Mouse (Mus musculus): ENCODE results near the gene Gm11554. TPM values are rescaled to one million over a fixed set of nuclear protein-coding genes. Genes with fewer than 3 reads are reported as not detected.
"Not testable (repeated sequence)": the region's sequence is repeated elsewhere in the genome, so short reads cannot be mapped to it uniquely, and the experiment has no call there.

The Gm11554 gene
- not detected in 2 replicates for polyA plus RNA-seq (2012; rRNA removed)

DNA sequence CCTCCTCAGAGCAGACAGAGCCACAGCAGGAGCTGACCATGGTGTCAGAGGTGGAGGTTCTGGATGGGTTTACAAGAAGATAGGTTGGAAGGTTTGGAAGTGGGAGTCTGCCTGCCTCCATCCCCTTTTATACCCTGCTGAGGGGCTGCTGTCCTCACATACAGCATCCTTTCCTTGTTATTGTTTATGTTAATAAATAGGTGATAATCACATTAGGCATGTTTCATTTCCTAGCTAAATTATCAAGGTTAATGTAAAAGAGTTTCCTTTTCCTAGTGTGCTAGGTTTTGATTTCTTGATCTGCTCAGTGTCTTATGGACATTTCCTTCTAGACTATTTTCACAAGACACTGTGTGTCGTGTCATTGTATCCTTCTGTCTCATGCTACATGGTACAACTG, at the start of gene Gm11554:
Gm11554 (minus strand) TSS at position 101 of the 400 bp plus-strand sequence.
- not testable (repeated sequence) for DNase-seq (ENCODE audit: extremely low spot score in 1 of 2, low spot score in 1 of 2)

DNA sequence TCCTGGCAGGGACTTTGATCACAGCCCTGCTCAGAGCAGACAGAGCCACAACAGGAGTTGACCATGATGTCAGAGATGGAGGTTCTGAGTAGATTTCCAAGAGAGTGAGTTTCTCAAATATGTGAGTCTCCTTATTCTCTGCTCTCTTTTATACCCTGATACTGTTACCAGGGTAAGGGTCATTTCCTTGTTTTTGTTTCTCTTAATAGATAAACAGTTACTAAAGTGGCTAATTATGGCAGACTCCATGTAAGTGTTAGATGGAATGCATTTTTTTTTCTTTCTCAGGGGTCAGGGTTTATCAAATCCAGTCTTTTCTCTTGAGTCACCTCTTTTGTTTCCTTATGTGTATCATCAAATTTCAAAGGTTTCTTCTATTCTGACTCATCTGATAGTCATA, 47.3 kb upstream of the Gm11554 start, which contains the start of gene Krtap4-16:
Krtap4-16 (minus strand) TSS at position 101 of the 400 bp plus-strand sequence.
- no peak for DNase-seq (ENCODE audit: extremely low spot score in 1 of 2, low spot score in 1 of 2)

DNA sequence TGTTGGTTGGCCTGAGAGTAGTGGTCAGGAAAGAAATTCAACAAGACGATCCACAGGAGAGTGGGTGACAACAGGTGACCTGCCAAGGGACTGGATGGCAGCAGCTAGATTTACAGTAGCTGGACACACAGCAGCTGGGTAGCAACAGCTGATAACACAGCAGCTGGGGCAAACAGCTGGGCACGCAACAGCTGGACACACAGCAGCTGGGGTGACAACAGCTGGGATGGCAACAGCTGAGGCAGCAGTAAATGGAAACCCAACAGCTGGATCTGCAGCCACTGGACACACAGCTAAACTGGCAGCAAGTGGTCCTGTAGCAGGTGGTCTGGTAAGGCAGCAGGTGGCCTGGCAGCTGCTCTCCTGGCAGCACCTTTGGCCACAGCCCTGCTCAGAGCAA, 42.5 kb upstream of the Gm11554 start:
- no peak for DNase-seq (ENCODE audit: extremely low spot score in 1 of 2, low spot score in 1 of 2)

DNA sequence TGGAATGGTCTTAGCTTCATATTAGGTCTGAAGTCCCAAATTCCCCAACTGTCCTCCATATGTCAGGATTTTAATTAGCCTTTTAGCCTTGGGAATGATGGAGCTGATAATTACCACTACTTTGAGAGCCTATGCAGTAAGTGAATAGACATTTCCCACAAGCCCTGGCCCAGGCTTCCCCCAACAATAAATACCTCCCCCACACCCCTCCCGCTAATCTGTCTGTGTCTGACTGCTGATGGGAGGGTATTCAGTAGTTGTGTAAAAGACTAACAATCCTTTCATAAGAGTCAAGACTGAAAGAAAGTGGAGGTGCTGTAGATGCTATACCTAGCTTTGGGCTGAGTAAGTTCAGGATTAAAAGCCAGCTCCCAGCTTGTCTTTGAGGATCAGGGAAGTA, 37.9 kb upstream of the Gm11554 start:
- no peak for DNase-seq (ENCODE audit: extremely low spot score in 1 of 2, low spot score in 1 of 2)

DNA sequence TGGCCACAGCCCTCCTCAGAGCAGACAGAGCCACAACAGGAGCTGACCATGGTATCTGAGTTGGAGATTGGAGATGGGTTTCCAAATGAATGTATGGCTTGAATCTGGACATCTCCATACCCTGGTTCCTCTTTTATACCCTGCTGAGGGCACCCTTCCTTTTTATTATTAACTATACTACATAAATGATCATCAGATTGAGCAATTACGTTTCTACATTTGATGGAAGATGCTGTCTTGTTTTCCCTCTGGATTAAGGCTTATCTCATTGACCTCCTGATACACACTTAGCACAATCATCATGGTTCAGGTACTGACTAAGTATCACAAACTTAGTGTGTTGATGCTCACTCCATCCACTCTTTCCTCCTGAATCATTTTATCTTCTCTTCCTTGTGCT, 33.7 kb upstream of the Gm11554 start, which contains the start of gene 2300003K06Rik:
2300003K06Rik (minus strand) TSS at position 101 of the 400 bp plus-strand sequence.
- DNase-seq (ENCODE audit: extremely low spot score in 1 of 2, low spot score in 1 of 2), result no peak

DNA sequence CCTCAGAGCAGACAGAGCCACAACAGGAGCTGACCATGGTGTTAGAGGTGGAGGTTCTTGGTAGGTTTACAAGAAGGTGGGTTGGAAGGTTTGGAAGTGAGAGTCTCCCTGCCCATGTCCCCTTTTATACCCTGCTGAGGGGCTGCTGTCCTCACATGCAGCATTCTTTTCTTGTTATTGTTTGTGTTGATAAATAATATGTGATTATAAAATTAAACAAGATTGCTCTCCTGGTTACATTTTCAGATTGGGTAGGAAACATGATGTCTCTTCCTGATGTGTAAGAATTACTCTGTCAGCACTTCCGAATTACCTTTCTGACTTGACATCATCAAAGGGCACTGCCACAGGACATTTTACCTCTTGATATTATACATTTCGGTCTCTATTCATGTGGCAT, 11.3 kb upstream of the Gm11554 start, which contains the start of gene Gm11564:
Gm11564 (minus strand) TSS at position 101 of the 400 bp plus-strand sequence.
- DNase-seq (ENCODE audit: extremely low spot score in 1 of 2, low spot score in 1 of 2), result not testable (repeated sequence)

DNA sequence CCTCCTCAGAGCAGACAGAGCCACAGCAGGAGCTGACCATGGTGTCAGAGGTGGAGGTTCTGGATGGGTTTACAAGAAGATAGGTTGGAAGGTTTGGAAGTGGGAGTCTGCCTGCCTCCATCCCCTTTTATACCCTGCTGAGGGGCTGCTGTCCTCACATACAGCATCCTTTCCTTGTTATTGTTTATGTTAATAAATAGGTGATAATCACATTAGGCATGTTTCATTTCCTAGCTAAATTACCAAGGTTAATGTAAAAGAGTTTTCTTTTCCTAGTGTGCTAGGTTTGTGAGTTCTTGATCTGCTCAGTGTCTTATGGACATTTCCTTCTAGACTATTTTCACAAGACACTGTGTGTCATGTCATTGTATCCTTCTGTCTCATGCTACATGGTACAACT, 5.5 kb upstream of the Gm11554 start, which contains the start of gene Krtap4-13:
Krtap4-13 (minus strand) TSS at position 101 of the 400 bp plus-strand sequence.
- not testable (repeated sequence) for DNase-seq (ENCODE audit: extremely low spot score in 1 of 2, low spot score in 1 of 2)

DNA sequence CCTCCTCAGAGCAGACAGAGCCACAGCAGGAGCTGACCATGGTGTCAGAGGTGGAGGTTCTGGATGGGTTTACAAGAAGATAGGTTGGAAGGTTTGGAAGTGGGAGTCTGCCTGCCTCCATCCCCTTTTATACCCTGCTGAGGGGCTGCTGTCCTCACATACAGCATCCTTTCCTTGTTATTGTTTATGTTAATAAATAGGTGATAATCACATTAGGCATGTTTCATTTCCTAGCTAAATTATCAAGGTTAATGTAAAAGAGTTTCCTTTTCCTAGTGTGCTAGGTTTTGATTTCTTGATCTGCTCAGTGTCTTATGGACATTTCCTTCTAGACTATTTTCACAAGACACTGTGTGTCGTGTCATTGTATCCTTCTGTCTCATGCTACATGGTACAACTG, 5.4 kb downstream of the Gm11554 start, which contains the start of gene Gm11569:
Gm11569 (minus strand) TSS at position 101 of the 400 bp plus-strand sequence.
- not testable (repeated sequence) for DNase-seq (ENCODE audit: extremely low spot score in 1 of 2, low spot score in 1 of 2)

DNA sequence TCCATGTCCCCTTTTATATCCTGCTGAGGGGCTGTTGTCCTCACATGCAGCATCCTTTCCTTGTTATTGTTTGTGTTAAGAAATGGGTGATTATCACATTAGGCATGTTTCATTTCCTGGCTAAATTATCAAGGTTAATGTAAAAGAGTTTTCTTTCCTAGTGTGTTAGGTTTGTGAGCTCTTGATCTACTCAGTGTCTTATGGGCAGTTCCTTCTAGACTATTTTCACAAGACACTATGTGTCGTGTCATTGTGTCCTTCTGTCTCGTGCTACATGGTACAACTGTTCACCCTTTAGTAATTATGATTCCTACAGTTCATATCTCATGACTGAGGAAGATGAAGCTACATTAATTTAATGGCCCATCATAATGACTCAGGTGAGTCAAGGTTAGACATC, 10.9 kb downstream of the Gm11554 start, which contains the start of gene Gm11596:
Gm11596 (minus strand) TSS at position 101 of the 400 bp plus-strand sequence.
- DNase-seq (ENCODE audit: extremely low spot score in 1 of 2, low spot score in 1 of 2), result no peak

DNA sequence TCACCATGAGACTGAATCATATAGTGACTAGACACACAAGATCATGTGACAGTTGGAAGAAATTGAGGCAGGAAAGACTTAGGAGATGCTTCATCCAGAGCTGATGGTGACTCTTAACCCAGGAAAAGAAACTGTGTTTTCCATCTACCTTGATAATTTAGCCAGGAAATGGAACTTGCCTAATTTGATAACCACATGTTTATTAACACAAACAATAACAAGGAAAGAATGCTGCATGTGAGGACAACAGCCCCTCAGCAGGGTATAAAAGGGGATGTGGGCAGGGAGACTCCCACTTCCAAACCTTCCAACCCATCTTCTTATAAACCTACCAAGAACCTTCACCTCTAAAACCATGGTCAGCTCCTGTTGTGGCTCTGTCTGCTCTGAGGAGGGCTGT, 19.3 kb downstream of the Gm11554 start, which contains the start of gene Krtap4-9:
Krtap4-9 (plus strand) TSS at position 301 of the 400 bp plus-strand sequence.
- not testable (repeated sequence) for DNase-seq (ENCODE audit: extremely low spot score in 1 of 2, low spot score in 1 of 2)

DNA sequence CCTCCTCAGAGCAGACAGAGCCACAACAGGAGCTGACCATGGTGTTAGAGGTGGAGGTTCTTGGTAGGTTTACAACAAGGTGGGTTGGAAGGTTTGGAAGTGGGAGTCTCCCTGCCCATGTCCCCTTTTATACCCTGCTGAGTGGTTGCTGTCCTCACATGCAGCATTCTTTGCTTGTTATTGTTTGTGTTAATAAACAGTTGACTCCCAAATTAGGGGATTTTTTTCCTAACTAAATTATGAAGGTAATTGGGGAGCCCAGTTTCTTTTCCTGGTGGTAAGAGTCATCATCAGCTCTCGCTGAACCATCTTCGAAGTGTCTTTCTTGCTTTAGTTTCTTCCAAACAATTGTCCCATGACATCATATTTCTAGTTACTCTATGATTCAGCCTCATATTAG, 23.6 kb downstream of the Gm11554 start, which contains the start of gene Krtap4-8:
Krtap4-8 (minus strand) TSS at position 101 of the 400 bp plus-strand sequence.
- DNase-seq (ENCODE audit: extremely low spot score in 1 of 2, low spot score in 1 of 2), result no peak

DNA sequence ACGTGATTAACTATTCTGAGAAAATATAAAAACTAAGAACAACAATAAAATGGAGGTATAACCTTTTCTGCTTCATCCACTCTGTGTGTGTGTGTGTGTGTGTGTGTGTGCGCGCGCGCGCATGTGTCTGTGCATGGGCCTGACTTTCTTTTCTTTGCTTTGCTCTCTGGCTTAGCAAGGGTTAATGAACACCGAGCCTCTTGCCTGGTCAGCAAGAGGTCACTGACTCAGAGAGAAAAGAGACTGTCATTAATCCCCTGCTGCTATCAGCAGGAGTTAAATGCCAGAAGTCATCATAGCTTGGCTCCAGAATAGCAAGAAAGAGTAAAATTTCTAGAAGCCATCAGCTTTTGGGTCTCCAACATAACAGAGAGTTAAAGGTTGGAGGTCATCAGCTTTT, 25.8 kb downstream of the Gm11554 start:
- DNase-seq (ENCODE audit: extremely low spot score in 1 of 2, low spot score in 1 of 2), result no peak

DNA sequence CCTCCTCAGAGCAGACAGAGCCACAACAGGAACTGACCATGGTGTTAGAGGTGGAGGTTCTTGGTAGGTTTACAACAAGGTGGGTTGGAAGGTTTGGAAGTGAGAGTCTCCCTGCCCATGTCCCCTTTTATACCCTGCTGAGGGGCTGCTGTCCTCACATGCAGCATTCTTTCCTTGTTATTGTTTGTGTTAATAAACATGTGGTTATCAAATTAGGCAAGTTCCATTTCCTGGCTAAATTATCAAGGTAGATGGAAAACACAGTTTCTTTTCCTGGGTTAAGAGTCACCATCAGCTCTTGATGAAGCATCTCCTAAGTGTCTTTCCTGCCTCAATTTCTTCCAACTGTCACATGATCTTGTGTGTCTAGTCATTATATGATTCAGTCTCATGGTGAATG, 31.4 kb downstream of the Gm11554 start, which contains the start of gene Gm11595:
Gm11595 (minus strand) TSS at position 101 of the 400 bp plus-strand sequence.
- not testable (repeated sequence) for DNase-seq (ENCODE audit: extremely low spot score in 1 of 2, low spot score in 1 of 2)

DNA sequence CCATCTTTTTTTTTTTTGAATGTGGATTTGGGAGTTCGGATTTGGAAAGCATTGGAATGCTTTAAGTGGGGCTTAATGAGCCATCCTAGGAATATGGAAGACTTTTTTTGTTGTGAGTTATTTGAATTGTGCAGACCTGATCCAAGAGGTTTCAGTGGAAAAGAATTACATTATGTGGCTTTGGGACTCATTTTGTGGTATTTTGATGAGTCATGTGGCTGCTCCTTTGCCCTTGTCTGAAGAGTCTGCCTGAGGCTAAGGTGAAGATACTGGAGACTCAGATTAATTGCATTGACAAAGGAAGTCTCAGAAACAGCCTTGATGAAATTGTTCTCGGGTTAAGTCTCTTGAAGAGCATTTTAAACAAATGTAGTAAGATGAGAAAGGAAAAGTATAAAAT, 35.8 kb downstream of the Gm11554 start:
- no peak for DNase-seq (ENCODE audit: extremely low spot score in 1 of 2, low spot score in 1 of 2)

DNA sequence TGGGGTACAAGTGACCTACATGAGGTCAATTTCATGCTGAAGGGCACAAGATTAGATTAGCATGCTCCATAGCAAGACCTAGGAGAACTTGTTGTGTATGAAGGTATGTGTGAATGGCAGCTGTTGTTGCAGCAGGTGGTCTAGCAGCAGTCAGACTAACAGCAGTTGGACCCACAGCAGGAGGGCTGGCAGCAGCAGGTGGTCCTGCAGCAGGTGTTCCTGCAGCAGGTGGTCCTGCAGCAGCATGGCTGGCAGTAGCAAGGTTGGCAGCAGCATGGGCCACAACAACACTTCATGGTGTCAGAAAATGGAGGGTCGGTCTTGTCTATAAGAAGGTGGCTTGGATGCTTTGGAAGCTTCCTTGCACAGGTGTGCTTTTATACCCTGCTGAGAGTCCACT, 45.4 kb downstream of the Gm11554 start:
- DNase-seq (ENCODE audit: extremely low spot score in 1 of 2, low spot score in 1 of 2), result no peak

Other genes with a start within 250 kb of the Gm11554 start
- not detected in 2 replicates for gene Krtap3-2, start 247.6 kb downstream of the Gm11554 start, polyA plus RNA-seq (2012; rRNA removed)
- gene Gm11939, start 245.0 kb downstream of the Gm11554 start, polyA plus RNA-seq (2012; rRNA removed), result not detected in 2 replicates
- gene Krtap3-1, start 237.8 kb downstream of the Gm11554 start, polyA plus RNA-seq (2012; rRNA removed), result not detected in 2 replicates
- gene Krtap1-5, start 223.4 kb downstream of the Gm11554 start, polyA plus RNA-seq (2012; rRNA removed), result not detected in 2 replicates
- gene Krtap1-4, start 220.8 kb downstream of the Gm11554 start, polyA plus RNA-seq (2012; rRNA removed), result not detected in 2 replicates
- not detected in 2 replicates for gene Krtap1-3, start 213.1 kb downstream of the Gm11554 start, polyA plus RNA-seq (2012; rRNA removed)
- gene Krtap9-3, start 206.3 kb downstream of the Gm11554 start, polyA plus RNA-seq (2012; rRNA removed), result not detected in 2 replicates
- not detected in 2 replicates for gene Gm11938, start 201.1 kb downstream of the Gm11554 start, polyA plus RNA-seq (2012; rRNA removed)
- gene Gm11937, start 194.3 kb downstream of the Gm11554 start, polyA plus RNA-seq (2012; rRNA removed), result not detected in 2 replicates
- gene Krtap2-4, start 189.6 kb downstream of the Gm11554 start, polyA plus RNA-seq (2012; rRNA removed), result not detected in 2 replicates
- gene Gm11562, start 184.0 kb downstream of the Gm11554 start, polyA plus RNA-seq (2012; rRNA removed), result not detected in 2 replicates
- gene Krtap4-1, start 176.2 kb downstream of the Gm11554 start, polyA plus RNA-seq (2012; rRNA removed), result not detected in 2 replicates
- gene Krtap4-2, start 169.4 kb downstream of the Gm11554 start, polyA plus RNA-seq (2012; rRNA removed), result not detected in 2 replicates
- not detected in 2 replicates for gene Krtap4-7, start 160.4 kb downstream of the Gm11554 start, polyA plus RNA-seq (2012; rRNA removed)
- gene Gm11555, start 154.2 kb downstream of the Gm11554 start, polyA plus RNA-seq (2012; rRNA removed), result not detected in 2 replicates
- gene Gm11563, start 145.5 kb downstream of the Gm11554 start, polyA plus RNA-seq (2012; rRNA removed), result not detected in 2 replicates
- gene Krtap4-6, start 138.5 kb downstream of the Gm11554 start, polyA plus RNA-seq (2012; rRNA removed), result not detected in 2 replicates
- not detected in 2 replicates for gene Gm14190, start 113.7 kb downstream of the Gm11554 start, polyA plus RNA-seq (2012; rRNA removed)
- gene Gm14180, start 70.2 kb downstream of the Gm11554 start, polyA plus RNA-seq (2012; rRNA removed), result not detected in 2 replicates
- gene Gm11595, start 31.5 kb downstream of the Gm11554 start, polyA plus RNA-seq (2012; rRNA removed), result not detected in 2 replicates
- gene Krtap4-8, start 23.7 kb downstream of the Gm11554 start, polyA plus RNA-seq (2012; rRNA removed), result not detected in 2 replicates
- gene Krtap4-9, start 19.2 kb downstream of the Gm11554 start, polyA plus RNA-seq (2012; rRNA removed), result not detected in 2 replicates
- gene Gm11596, start 11.0 kb downstream of the Gm11554 start, polyA plus RNA-seq (2012; rRNA removed), result not detected in 2 replicates
- not detected in 2 replicates for gene Gm11569, start 5.5 kb downstream of the Gm11554 start, polyA plus RNA-seq (2012; rRNA removed)
- gene Krtap4-13, start 5.4 kb upstream of the Gm11554 start, polyA plus RNA-seq (2012; rRNA removed), result not detected in 2 replicates
- gene Gm11564, start 11.2 kb upstream of the Gm11554 start, polyA plus RNA-seq (2012; rRNA removed), result not detected in 2 replicates
- not detected in 2 replicates for gene 2300003K06Rik, start 33.6 kb upstream of the Gm11554 start, polyA plus RNA-seq (2012; rRNA removed)
- not detected in 2 replicates for gene Krtap4-16, start 47.2 kb upstream of the Gm11554 start, polyA plus RNA-seq (2012; rRNA removed)
- not detected in 2 replicates for gene Gm11568, start 53.5 kb upstream of the Gm11554 start, polyA plus RNA-seq (2012; rRNA removed)
- not detected in 2 replicates for gene Gm11559, start 60.0 kb upstream of the Gm11554 start, polyA plus RNA-seq (2012; rRNA removed)
- not detected in 2 replicates for gene Krtap9-1, start 68.9 kb upstream of the Gm11554 start, polyA plus RNA-seq (2012; rRNA removed)
- gene Gm11567, start 74.7 kb upstream of the Gm11554 start, polyA plus RNA-seq (2012; rRNA removed), result not detected in 2 replicates
- gene Krtap31-1, start 103.5 kb upstream of the Gm11554 start, polyA plus RNA-seq (2012; rRNA removed), result not detected in 2 replicates
- not detected in 2 replicates for gene Gm11565, start 110.3 kb upstream of the Gm11554 start, polyA plus RNA-seq (2012; rRNA removed)
- gene Krtap31-2, start 131.8 kb upstream of the Gm11554 start, polyA plus RNA-seq (2012; rRNA removed), result not detected in 2 replicates
- gene Krtap9-5, start 144.0 kb upstream of the Gm11554 start, polyA plus RNA-seq (2012; rRNA removed), result not detected in 2 replicates
- gene Krtap29-1, start 174.6 kb upstream of the Gm11554 start, polyA plus RNA-seq (2012; rRNA removed), result not detected in 2 replicates
- 0.08 TPM in 1 of 2 replicates, not detected in the other for gene Krtap16-1, start 182.2 kb upstream of the Gm11554 start, polyA plus RNA-seq (2012; rRNA removed)
- not detected in 2 replicates for gene Krtap17-1, start 189.5 kb upstream of the Gm11554 start, polyA plus RNA-seq (2012; rRNA removed)
- gene Krt33a, start 211.8 kb upstream of the Gm11554 start, polyA plus RNA-seq (2012; rRNA removed), result not detected in 2 replicates
- gene Krt33b, start 225.4 kb upstream of the Gm11554 start, polyA plus RNA-seq (2012; rRNA removed), result not detected in 2 replicates
- not detected in 2 replicates for gene Krt34, start 237.1 kb upstream of the Gm11554 start, polyA plus RNA-seq (2012; rRNA removed)
- not detected in 2 replicates for gene Krt31, start 246.1 kb upstream of the Gm11554 start, polyA plus RNA-seq (2012; rRNA removed)